Mouse (Mus musculus) bone marrow, adult 2 months (tissue): Measurements from ENCODE around the gene Ssc4d.

Experiments
- CTCF ChIP-seq: fragments of 200-500 bp; IDR thresholded peaks from 2 replicates; pipeline ENCODE4 v1.5.1; 2011; ENCODE audit warnings: low read length, control low read depth; ENCODE audit not compliant: control insufficient read depth, insufficient read depth
- POLR2A ChIP-seq: fragments of 200-500 bp; IDR thresholded peaks from 2 replicates; pipeline ENCODE4 v1.6.1; 2011; ENCODE audit warnings: low read depth, mild to moderate bottlenecking, control low read depth, low read length, borderline replicate concordance; ENCODE audit not compliant: control insufficient read depth

DNA sequence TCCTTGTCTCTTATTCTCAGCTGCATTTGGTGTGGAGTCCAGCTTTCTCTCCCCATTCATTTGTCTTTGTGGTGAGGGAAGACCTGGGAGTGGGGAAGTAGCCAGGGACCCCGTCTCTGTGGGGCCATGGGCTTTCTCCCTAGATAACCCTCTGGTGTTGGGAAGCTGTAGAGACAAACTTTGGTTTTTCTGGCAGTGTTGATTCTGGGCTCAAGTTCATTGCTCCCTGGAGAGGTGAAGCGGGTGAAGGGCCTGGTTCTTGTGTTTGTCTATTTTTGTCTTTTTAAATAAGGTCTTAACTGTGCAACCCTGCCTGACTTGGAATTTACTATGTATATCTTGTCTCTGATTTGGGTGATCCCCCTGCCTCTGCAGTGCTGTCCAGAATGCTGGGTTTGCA is 44.4 kb upstream of the Ssc4d start:
- TF ChIP-seq POLR2A (no peak), CTCF (no peak)
